8 mouse cellular contexts compared by ENCODE assay signal in genomic region chr19:3669100-3669499, GRCm38 (mm10). TPM values are rescaled to one million over a fixed set of nuclear protein-coding genes. Genes with fewer than 3 reads are reported as not detected.
DNase-seq lines count a peak whose midpoint lies in the region; ATAC-seq lines count a peak whose summit lies in the region.

No protein-coding gene starts in this region.

- H3K27me3 ChIP-seq in heart, embryonic 13.5 days (replicated peaks), result no peaks in the 10 kb centered on the region

- intact Hi-C loops in left cerebral cortex, postnatal 25 days (cut with DNase I), result no loop called here

- peak overlapping the region; percentile 65 for H3K27ac ChIP-seq in heart, embryonic 13.5 days (replicated peaks)

- H3K4me1 ChIP-seq in heart, embryonic 13.5 days, result peaks cover 61% of the 10 kb centered on the region

- no peak for ATAC-seq in heart, embryonic 13.5 days (ENCODE audit: extremely low read depth, insufficient number of reproducible peaks, low FRiP score, low TSS enrichment)

- H3K4me3 ChIP-seq in heart, embryonic 13.5 days, result no peak overlapping the region

- 0 out of 2 replicates have a peak overlapping the region, but pooled peaks have one; percentile 33 for H3K9ac ChIP-seq in heart, embryonic 13.5 days

- peaks cover 8% of the 10 kb centered on the region; the same call in 1 of the 2 replicates for H3K9me3 ChIP-seq in heart, embryonic 13.5 days

- peak overlapping the region; percentile 8; the same call in 1 of the 2 replicates for H3K4me2 ChIP-seq in heart, embryonic 13.5 days

- 47% methylated on average over 13 of the region's 13 CpGs for WGBS in heart, embryonic 13.5 days

- DNase-seq in embryo, embryonic 10 days (ENCODE audit: low spot score), result peak; percentile 35
- no peak for DNase-seq in embryo, embryonic 9.5 days (ENCODE audit: extremely low spot score)
- DNase-seq in NIH3T3 (ENCODE audit: low read depth), result peak; percentile 55
- DNase-seq in kidney, postnatal 36 days, result peak; percentile 60 to 64
- peak; percentile 69 for DNase-seq in naive thymus-derived CD4-positive, alpha-beta T cell, adult 2 months (ENCODE audit: low read depth)
- no peak for DNase-seq in left cerebral cortex, postnatal 25 days (ENCODE audit: low spot score in 2 of 2)
- no peak for DNase-seq in layer of hippocampus, adult 8-10 months (ENCODE audit: low spot score in 2 of 2)

- H3K36me3 ChIP-seq in heart, embryonic 13.5 days, result peaks cover 23% of the 10 kb centered on the region

RNA-seq across cellular contexts. Expression of gene Lrp5, which starts 17.3 kb away (rescaled TPM):
- polyA plus RNA-seq in heart, embryonic 13.5 days (2015; fragmentation: Nextera tagmentation; extraction: Ambion mirVana), result 2.9 and 3.3 TPM in 2 replicates
- total RNA-seq in left cerebral cortex, postnatal 25 days (2021), result 10 to 100 TPM in 1 of 2 experiments, 1 to 10 TPM in 1; 9.1 to 10.0 TPM
- 10 to 100 TPM in 2 of 4 experiments, 1 to 10 TPM in 2; 8.6 to 14.0 (median 10.9) TPM for total RNA-seq in layer of hippocampus, adult 8-10 months (2022)

RNA-seq across cellular contexts. Expression of gene 1810055G02Rik, which starts 39.0 kb away (rescaled TPM):
- 24.1 and 26.2 TPM in 2 replicates for polyA plus RNA-seq in heart, embryonic 13.5 days (2015; fragmentation: Nextera tagmentation; extraction: Ambion mirVana)
- total RNA-seq in left cerebral cortex, postnatal 25 days (2021), result 10 to 100 TPM; 35.1 TPM
- 10 to 100 TPM; 19.0 to 29.6 (median 24.1) TPM for total RNA-seq in layer of hippocampus, adult 8-10 months (2022)

Comparison
In these comparisons a context has a peak if more than half of its experiments do, and no peak if none do; other contexts are left out.
1. DNase-seq: peak in embryo, embryonic 10 days (single experiment), NIH3T3 (single experiment), kidney, postnatal 36 days (2 of 2) and naive thymus-derived CD4-positive, alpha-beta T cell, adult 2 months (single experiment); none in embryo, embryonic 9.5 days (single experiment), left cerebral cortex, postnatal 25 days (0 of 2) and layer of hippocampus, adult 8-10 months (0 of 2).